Mouse (Mus musculus) thymus, postnatal 36 days (tissue): ENCODE data around the gene Cyp21a1.
"Not testable (repeated sequence)": the region's sequence is repeated elsewhere in the genome, so short reads cannot be mapped to it uniquely, and the experiment has no call there.

Experiments
- DNase-seq, 2 experiments: peaks; one replicate each; pipeline ENCODE4 v3.0.0; 2022; ENCODE audit warnings: mixed read lengths in 2 of 2

The Cyp21a1 gene

DNA sequence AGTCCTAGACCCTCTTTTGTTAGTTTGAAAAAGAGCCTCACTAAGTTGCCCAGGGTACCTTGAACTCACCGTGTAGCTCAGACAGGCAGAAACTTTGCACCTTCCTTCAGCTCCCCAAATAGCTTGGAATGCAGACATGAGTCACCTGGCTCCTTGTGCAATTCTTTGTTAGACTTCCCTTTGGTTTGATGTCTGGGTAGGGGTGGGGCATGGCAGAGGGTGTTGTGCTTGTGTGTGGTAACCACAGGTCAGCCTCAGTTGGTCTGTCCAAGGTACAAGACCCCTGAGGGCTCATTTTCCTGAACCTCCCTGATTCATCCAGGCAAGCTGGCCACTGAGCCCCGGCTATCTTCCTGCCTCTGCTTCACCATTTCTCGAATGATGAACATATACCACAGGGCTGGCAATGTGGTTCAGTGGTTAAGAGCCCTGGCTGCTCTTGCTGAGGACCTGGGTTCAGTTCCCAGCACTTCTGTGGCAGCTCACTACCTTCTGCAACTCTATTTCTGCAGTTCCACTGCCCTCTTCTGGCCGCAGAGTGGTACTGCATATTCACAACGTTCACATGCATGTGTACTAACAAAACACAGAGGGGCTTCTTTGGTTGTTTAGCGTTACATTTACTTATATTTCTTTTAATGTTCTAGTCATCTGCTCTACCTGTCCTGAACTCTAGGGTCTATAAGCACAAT is 656 bp upstream of the Cyp21a1 start:
- no peak for DNase-seq

DNA sequence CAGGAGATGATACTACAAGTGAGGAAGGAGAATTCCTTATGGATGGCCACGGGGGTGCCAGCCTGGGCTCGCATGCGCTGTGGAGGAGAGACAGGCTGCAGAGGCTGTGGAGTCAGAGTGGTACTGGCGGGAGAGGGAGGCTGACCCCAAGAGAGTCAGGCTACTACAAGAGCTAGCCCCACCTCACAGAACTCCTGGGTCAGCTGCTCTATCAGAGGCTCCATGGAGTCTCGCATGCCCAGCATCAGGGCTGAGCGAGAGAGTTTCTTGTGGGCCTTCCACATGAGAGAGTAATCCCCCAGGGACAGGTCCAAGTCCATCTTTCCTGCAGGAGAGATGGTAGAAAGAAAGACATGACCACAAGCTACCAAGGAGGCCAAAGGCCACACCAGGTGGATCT is 994 bp downstream of the Cyp21a1 start:
- DNase-seq: not testable (repeated sequence)

DNA sequence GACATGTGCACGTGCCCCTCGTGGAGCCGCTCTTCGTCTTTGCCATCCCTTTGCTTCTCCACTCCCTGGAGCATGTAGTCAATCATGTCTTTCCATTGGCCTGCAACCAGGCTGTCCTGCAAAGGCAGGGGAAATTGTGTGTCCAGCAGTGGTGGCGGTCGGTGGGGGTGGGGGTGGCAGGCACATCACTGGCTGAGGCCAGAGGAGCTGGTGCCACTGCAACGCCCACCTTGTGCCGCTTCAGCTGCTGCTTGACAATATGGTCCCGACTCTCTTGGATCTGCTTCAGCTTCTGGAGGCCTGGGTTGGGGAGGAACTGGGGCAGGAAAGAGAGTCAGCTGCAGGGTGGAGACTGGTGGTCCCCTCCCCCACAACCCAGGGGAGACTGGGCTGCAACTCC is 1.6 kb downstream of the Cyp21a1 start:
- not testable (repeated sequence) for DNase-seq

DNA sequence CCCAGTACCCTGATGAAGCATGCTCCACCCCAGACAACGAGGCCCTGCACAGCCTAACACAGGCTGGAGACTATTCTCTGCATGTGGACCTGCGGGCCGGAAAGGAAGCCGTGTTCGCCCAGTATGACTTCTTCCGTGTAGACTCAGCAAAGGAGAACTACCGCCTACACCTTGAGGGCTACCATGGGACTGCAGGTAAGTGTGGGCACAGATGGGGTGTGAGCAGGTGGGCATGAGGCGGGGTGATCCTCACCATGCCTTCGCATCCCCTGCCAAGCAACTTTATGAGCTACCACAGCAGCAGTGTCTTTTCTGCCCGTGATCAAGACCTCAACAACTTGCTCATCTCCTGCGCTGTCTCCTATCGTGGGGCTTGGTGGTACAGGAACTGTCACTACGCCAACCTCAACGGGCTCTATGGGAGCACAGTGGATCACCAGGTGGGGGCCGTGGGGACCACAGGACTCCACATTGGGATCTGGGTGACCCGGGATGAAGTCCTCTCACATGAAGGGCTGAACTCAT is 3.5 kb downstream of the Cyp21a1 start:
- not testable (repeated sequence) for DNase-seq

DNA sequence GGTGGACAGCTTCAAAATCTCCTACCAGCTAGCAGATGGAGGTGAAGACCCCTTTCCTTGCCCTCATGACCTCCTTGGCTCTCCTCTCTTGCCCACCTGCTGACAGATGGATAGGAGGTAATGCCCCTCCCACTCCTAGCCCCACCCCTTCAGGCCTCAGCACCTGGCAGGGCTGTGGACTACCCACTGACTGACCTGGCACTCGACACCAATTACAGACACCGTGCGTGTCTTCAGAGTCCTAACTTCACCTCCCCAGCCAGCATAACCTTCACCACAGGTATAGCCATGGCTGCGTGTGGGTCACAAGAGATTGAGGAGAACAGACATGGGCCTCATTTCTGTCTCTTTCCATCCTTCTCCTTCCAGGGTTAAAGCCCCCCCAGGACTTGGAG is 4.8 kb downstream of the Cyp21a1 start:
- no peak for DNase-seq

DNA sequence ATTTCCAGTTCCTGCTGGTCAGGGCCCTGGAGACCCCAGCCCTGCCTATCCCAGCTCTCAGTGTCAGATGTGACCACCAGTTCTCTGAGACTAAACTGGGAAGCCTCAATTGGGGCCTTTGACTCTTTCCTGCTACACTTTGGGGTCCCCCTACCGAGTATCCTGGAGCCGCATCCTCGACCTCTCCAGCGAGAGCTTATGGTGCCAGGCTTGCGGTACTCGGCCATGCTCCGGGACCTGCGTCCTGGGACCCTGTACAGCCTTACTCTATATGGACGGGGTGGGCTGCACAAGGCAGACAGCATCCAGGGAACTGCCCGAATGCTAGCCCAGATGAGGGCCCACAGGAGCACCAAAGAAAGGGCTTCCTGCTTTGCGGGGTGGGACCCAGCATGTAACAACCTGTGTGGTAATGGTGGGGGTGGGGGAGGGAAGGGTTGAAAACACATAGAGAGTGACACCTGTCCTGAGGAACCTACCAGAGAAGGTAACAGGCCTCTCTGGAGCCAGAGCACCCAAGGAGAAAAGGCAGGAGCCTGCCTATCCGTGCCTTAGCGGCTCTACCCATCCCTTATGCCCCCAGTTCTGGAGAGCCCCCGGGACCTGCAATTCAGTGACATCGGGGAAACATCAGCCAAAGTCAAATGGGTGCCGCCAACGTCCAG is 5.4 kb downstream of the Cyp21a1 start:
- no peak for DNase-seq

DNA sequence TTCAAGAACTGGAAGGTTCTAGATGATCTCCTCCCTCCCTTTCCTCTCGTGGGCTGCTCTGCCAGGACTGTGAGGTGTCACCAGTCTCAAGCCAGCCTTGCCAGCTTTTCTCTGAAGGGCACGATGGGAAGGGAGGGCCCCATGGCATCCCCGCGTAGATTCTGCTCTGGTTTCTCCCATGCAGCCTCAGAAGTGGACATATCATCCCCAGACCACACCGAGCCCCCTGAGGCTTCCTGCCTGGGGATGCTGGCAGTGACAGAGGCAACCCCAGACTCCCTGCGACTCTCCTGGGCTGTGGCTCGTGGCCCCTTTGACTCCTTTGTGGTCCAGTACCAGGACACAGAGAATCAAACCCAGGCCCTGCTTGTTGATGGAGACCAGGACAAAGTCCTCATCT is 6.3 kb downstream of the Cyp21a1 start:
- not testable (repeated sequence) for DNase-seq

DNA sequence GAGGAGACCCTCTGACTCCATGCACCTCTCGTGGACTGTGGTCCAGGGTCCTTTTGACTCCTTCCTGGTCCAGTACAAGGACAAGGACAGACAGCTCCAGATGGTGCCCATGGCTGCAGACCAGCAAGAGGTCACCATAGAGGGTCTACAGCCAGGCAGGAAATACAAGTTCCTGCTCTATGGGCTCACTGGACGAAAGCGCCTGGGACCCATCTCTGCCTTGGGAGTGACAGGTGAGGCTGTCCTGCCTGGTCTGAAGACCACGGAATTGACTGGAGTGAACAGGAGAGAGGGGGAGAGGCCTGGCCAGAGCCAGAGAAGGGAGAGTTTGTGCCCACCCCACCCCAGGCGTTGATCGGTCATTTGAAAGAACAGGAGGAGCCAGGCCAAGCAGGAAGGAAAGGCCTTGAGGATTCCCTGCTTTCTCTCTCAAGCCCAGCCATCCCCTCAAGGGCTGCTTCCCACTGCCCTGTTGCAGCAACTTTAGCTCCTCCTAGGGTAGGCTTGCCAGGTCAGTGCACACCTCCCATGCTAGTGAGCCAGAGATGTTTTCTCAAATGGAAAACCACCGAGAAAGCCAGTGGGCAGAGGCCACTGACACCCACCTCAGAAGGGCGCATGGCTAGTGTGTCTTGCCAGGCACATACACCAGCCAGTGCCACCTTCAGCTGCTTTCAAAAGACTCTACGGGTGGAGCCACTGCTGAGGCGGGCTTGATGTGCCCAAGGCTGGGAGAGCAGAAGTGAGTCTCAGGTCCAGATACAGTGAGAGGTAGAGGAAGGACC is 7.0 kb downstream of the Cyp21a1 start:
- not testable (repeated sequence) for DNase-seq

DNA sequence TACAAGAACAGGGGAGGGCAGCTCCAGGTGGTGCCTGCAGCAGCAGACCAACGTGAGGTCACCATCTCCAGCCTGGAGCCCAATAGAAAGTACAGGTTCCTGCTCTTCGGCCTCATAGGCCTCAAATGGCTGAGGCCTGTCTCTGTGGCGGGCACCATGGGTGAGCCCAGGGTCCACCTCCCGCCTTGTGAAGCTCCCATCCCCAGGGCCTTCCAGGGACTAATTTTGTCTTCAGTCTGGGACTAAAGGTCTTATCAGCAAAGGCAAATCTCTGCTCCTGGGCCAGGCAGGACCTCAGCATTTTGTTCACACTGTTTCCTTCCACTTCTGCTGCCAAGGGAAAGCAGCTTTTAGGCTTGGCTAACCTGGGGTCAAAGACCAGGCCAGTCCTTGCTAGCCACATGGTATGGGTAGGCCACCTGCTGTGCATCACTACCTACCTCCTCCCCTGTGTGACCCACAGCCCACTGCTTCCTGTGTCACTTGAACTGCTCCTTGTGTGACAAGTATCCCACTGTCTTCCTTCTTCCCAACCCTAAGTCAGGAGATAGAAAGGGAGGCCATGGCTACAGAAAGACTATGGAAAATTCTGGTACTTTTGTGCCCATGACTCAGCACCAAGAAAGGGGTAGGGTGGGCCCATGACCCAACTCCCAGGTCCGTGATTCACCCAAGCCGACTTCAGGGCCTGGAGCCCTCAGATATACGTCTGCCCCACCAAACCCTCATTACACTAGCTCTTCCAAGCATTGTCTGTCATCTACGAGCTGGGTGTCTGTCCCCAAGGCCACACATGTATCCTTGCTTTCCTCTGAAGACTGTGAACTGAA is 7.8 kb downstream of the Cyp21a1 start:
- no peak for DNase-seq

DNA sequence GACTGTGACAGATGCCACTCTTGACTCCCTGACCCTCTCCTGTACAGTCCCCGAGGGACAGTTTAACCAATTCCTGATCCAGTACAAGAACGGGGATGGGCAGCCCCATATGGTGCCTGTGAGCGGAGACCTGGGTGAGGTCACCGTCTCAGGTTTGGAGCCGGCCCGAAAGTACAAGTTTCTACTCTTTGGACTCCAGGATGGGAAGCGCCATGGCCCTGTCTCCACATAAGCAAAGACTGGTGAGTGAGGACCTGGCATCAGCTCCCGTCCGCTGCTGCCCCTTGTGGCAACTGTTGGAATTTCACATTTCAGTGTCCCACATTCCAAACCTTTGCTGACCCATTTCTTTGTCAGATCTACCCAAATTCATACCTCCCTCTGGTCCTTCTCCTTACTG is 8.7 kb downstream of the Cyp21a1 start:
- DNase-seq: peak in 1 of 2 experiments; percentile 25

DNA sequence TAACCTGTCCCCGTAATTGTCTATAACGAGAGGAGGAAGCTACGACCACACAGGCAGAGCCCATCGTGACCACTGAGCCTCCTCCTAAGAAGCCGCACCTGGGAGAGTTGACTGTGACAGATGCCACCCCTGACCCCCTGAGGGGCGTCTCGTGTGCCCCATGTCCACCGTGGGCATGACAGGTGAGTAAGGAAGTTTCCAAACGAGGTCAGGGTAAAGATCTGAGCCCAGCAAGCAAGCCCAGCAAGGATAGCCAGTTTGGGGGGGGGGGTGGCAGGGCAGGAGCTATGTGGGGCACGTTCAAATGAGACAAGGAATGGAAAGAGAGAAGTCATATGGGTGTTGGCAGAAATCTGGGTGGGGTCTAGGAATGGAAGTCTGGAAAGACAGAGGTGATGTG is 9.3 kb downstream of the Cyp21a1 start:
- no peak for DNase-seq

DNA sequence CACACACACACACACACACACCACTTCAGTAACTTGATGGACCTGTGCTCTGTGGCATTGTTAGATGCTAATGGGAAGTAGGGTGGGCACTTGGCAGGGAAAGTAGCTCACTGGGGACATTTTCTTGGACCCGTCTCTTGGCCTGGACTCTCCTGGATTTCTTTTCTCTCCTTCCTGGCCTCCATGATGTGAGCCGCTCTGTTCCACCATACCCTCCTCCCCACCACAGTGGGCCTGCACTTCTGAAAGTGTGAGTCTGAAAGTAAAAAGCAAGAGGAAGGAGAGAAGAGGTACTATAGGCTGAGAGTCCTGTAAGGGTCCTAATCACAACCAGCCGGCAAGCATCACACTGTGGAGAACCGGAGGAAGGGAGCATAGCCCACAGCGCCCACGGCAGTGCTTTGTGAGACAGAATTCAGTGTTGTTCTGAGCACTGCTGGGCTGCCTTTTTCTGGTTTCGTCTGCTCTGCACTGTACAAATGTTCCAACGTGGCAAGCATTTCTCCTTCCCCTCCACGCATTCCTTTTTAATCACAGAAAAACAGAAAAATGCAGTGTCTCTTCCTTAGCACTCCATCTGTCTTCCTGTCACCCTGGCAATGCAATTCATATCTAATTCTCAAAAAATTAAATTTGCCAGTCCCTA is 26.6 kb downstream of the Cyp21a1 start:
- DNase-seq: no peak

DNA sequence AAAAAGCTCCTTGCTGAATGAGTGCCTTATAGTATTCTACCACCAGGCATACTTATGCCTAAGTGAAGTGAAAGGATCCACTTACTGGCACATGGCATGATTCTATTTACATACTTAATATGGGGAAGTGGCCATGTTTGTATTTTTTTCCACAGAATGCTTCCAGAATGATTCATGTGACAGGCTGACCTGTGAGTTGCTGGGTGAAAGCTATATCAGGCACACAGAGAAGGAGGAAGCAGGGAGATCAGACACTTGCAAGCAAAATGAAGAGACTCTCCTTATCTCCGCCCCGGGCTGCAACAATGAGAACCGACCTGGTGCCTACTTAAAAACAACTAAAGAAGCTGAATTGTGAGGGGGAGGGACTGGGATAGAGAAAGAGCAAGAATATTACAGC is 42.9 kb downstream of the Cyp21a1 start:
- no peak for DNase-seq
